Mouse (Mus musculus): ENCODE data around the gene Eif4e.

- no peak for TF ChIP-seq CTCF (IDR thresholded peaks at IDR 0.05; ENCODE audit: control insufficient read depth, insufficient read depth, insufficient replicate concordance, low read depth, low read length)
- TF ChIP-seq POLR2A (IDR thresholded peaks at IDR 0.05; ENCODE audit: control insufficient read depth, low read depth, low read length) = no peak
These were observed 42.7 kb upstream of the Eif4e start for GRCm38 (mm10) chr3:138483240-138483639.
